Mouse (Mus musculus): ENCODE measurements around the gene Ubox5. TPM values are rescaled to one million over a fixed set of nuclear protein-coding genes. Genes with fewer than 3 reads are reported as not detected.
"Not testable (repeated sequence)": the region's sequence is repeated elsewhere in the genome, so short reads cannot be mapped to it uniquely, and the experiment has no call there.

The Ubox5 gene
- polyA plus RNA-seq, 1 experiment from 2014 or later: 15.2 TPM

DNA sequence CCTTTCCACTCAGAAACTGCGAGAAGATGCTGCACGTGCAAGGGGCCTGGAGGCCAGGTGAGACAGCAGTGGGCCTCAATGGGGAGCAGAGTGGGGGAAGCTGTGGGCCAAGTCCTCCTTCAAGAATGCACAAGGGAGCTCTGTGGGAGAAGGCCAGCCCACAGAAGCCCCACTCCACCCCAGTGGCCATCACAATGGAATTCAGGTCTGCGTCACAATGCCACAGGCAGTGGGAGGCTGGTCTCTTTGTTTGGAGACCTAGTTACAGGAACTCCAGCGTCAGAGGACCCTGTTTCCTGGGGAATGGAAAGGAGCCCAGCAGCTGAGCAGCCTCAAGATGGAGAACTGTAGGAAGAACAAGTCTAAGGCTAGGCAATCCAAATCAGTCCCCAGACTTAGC, 40.7 kb downstream of the Ubox5 start:
- ATAC-seq (ENCODE audit: low FRiP score, low read depth): no peak
- no peak overlapping the region for H3K9ac ChIP-seq (replicated peaks)
- WGBS: 70% methylated on average over 4 of the region's 4 CpGs
- no peak overlapping the region for H3K27ac ChIP-seq (replicated peaks)
- 0 out of 2 replicates have a peak, but pooled peaks cover 2% of the 10 kb centered on the region for H3K4me1 ChIP-seq
- H3K4me2 ChIP-seq (replicated peaks): no peak overlapping the region
- H3K4me3 ChIP-seq: no peak overlapping the region
- H3K9me3 ChIP-seq: no peaks in the 10 kb centered on the region
- H3K27me3 ChIP-seq: peaks cover 6% of the 10 kb centered on the region; the same call in 1 of the 2 replicates
- peaks cover 32% of the 10 kb centered on the region for H3K36me3 ChIP-seq

DNA sequence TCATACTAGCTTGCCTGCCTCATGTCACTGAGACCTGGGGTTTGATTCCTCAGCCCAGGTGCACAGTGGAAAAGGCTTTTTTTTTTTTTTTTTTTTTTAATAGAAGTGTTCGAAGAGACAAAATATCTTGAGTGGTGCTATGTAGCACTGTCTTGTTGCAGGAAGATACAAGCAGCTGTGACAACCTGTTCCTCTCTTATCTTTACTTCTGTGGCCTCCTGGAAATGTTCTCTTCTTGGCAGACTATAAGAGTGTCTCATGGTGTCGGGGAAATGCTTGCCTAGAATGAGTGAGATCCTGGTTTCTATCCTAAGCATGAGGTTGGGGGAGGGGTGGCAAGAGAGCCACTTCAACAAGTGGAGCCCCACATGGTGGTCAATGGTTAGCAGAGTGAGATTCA, 41.5 kb downstream of the Ubox5 start:
- ATAC-seq (ENCODE audit: low FRiP score, low read depth): no peak
- Histone ChIP-seq H3K9ac (replicated peaks) (no peak overlapping the region), H3K27me3 (peaks cover 14% of the 10 kb centered on the region), H3K36me3 (peaks cover 27% of the 10 kb centered on the region), H3K9me3 (no peaks in the 10 kb centered on the region), H3K4me2 (replicated peaks) (no peak overlapping the region), H3K27ac (replicated peaks) (no peak overlapping the region), H3K4me3 (no peak overlapping the region), H3K4me1 (0 out of 2 replicates have a peak, but pooled peaks cover 2% of the 10 kb centered on the region)
- 85% methylated on average over 2 of the region's 2 CpGs for whole genome bisulfite sequencing

DNA sequence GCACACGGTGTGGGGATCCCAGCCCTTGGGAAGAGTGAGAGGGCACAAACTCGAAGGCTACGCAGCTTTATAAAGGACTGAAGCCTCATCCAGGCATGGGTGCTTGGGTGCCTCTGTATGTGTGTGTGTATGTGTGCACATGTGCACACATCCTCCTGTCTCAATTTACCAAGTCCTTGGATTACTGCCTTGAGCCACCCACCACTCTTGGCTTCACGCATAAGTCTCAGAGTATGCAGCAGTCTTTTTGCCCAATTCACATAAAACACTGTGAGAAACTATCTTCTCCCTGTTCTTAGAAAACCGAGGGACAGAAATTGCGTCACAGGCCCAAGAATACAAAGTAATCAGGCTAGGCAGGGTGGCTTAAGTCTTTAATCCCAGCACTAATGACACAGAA, 43.8 kb downstream of the Ubox5 start:
- no peak for ATAC-seq (ENCODE audit: low FRiP score, low read depth)
- no peaks in the 10 kb centered on the region for H3K9me3 ChIP-seq
- peaks cover 11% of the 10 kb centered on the region for H3K36me3 ChIP-seq
- H3K27me3 ChIP-seq: peaks cover 37% of the 10 kb centered on the region
- 87% methylated on average over 6 of the region's 6 CpGs for WGBS
- no peak overlapping the region for H3K4me2 ChIP-seq (replicated peaks)
- H3K27ac ChIP-seq (replicated peaks): no peak overlapping the region
- no peak overlapping the region for H3K4me3 ChIP-seq
- no peak overlapping the region for H3K9ac ChIP-seq (replicated peaks)
- H3K4me1 ChIP-seq: peaks cover 4% of the 10 kb centered on the region; the same call in 1 of the 2 replicates

DNA sequence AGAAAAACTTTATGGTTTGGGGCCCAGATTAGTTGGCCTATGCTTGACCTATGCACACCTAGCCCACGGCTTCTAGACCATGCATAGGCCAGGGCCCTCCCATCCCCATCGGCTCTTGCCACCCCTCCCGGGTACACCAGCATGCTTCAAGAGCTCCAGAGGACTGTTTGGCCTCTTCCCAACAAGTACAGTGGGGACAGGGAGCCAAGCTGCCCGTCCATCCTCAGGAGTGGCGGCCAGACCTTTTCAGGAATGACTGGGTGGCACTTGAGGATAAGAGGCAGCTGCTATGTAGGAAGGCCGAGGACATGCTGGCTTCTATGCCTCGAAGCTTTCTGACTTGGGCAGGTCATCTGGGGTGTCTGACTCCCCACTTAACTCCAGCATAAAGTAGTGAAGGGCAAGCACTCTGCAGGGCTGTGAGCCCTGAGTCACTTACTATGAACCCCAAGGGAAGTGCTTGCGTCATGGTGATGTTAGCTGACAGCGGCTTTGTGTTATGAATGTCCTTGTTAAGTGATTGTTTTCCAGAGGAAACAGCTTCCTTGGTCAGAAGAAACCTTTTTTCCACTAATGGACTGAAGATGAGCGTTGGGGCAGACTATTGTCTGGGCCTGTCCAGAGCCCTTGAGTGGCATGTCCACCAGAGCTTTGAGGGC, 45.8 kb downstream of the Ubox5 start:
- H3K27me3 ChIP-seq: peaks cover 57% of the 10 kb centered on the region
- no peak overlapping the region for H3K27ac ChIP-seq (replicated peaks)
- no peaks in the 10 kb centered on the region for H3K9me3 ChIP-seq
- no peak overlapping the region for H3K4me3 ChIP-seq
- H3K36me3 ChIP-seq: no peaks in the 10 kb centered on the region
- WGBS: 83% methylated on average over 10 of the region's 10 CpGs
- no peak overlapping the region for H3K4me2 ChIP-seq (replicated peaks)
- ATAC-seq (ENCODE audit: low FRiP score, low read depth): no peak
- peaks cover 10% of the 10 kb centered on the region for H3K4me1 ChIP-seq
- H3K9ac ChIP-seq (replicated peaks): no peak overlapping the region

DNA sequence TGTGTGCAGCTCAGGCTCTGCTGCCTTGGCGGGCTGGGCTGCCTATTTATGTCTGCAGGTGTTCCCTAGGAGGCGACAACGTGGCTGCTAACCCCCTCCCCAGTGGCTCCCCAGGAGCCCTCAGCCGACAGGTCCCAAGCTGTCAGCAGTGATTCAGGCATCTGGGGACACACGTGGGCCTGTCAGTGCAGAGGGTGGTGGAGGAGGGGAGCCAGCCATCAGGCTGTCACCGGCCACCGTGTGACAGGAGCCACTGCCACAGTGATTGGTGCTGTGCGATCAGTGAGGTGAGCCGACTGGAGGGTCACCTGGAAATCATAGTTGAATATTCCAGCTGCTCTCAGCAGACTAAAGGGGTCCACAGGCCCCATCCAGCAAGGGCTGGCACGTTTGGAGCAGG, 47.3 kb downstream of the Ubox5 start, which contains the start of gene Avp:
Avp (minus strand) TSS at position 3 of the 400 bp plus-strand sequence.
- no peak for ATAC-seq (ENCODE audit: low FRiP score, low read depth)
- H3K9ac ChIP-seq (replicated peaks): no peak within 1 kb of the TSS
- H3K4me2 ChIP-seq (replicated peaks): no peak within 1 kb of the TSS
- H3K4me3 ChIP-seq: no peak within 1 kb of the TSS
- H3K9me3 ChIP-seq: no peaks in the 10 kb centered on the region
- WGBS: 38% methylated on average over 10 of the region's 10 CpGs
- H3K27me3 ChIP-seq: peaks cover 72% of the 10 kb centered on the region
- peaks cover 11% of the 10 kb centered on the region for H3K4me1 ChIP-seq
- H3K27ac ChIP-seq (replicated peaks): no peak within 1 kb of the TSS
- no peaks in the 10 kb centered on the region for H3K36me3 ChIP-seq

- peaks cover 23% of the 10 kb centered on the region for H3K4me1 ChIP-seq
- H3K4me3 ChIP-seq: peak overlapping the region; percentile 34
- no peaks in the 10 kb centered on the region for H3K36me3 ChIP-seq
- H3K27ac ChIP-seq (replicated peaks): no peak overlapping the region
- peak overlapping the region; percentile 47 for H3K4me2 ChIP-seq (replicated peaks)
- no peak for ATAC-seq (ENCODE audit: low FRiP score, low read depth)
- no peak overlapping the region; the same call in 1 of the 2 replicates for H3K9ac ChIP-seq (replicated peaks)
- 2% methylated on average over 16 of the region's 16 CpGs for WGBS
- no peaks in the 10 kb centered on the region for H3K9me3 ChIP-seq
- H3K27me3 ChIP-seq: peaks cover 86% of the 10 kb centered on the region
These were observed 48.6 kb downstream of the Ubox5 start for GRCm38 (mm10) chr2:130581201-130581600.

GRCm38 (mm10) chr2:130579791-130580190, 50.0 kb downstream of the Ubox5 start:
- H3K4me3 ChIP-seq: no peak overlapping the region
- H3K27ac ChIP-seq (replicated peaks): no peak overlapping the region
- H3K36me3 ChIP-seq: no peaks in the 10 kb centered on the region
- H3K27me3 ChIP-seq: peaks cover 100% of the 10 kb centered on the region
- peaks cover 25% of the 10 kb centered on the region for H3K4me1 ChIP-seq
- no peak overlapping the region for H3K9ac ChIP-seq (replicated peaks)
- no peak for ATAC-seq (ENCODE audit: low FRiP score, low read depth)
- WGBS: 7% methylated on average over 8 of the region's 8 CpGs
- no peaks in the 10 kb centered on the region for H3K9me3 ChIP-seq
- H3K4me2 ChIP-seq (replicated peaks): no peak overlapping the region

DNA sequence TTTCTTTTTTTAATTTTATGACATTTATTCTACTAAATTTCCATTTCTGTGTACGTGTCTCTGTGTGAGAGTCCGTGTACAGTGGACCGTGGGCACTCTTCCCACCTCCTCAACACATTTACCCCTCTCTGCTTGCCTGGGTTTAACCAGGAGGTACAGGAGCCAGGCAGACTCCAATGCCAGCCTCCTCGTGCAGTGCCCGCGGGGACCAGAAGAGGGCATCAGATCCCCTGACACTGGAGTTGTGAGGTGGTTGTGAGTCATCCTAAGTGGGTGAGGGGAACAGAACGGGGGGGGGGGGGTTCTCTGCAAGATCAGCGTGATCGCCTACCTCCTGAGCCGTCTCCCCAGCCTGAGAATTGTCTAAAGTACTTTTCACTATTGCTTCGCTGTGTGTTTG, 51.7 kb downstream of the Ubox5 start:
- H3K27me3 ChIP-seq: peaks cover 94% of the 10 kb centered on the region
- WGBS: 7% methylated on average over 11 of the region's 11 CpGs

DNA sequence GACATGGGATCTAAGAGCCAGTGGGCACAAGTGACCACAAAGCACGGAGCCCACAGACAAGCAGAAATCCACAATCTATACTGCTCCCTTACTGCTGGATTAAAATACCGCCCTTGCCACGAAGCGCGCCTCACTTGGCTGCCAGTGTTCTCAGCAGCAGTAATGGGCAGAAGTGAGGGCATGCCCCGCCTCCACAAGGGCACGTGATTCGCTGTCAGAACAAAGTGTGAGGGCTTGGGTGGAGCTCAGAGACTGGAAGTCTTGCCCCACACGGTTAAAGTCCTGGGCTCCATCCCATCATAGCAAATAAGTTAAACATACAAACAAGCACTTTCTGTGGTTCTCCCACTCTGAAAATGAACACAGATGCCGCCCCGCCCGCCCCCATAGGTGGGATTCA, 52.2 kb downstream of the Ubox5 start:
- WGBS: 5% methylated on average over 12 of the region's 12 CpGs
- H3K4me2 ChIP-seq (replicated peaks): no peak overlapping the region; the same call in 1 of the 2 replicates
- ATAC-seq (ENCODE audit: low FRiP score, low read depth): no peak; the same call in 1 of the 2 replicates
- peaks cover 25% of the 10 kb centered on the region for H3K4me1 ChIP-seq
- H3K9me3 ChIP-seq: no peaks in the 10 kb centered on the region
- no peak overlapping the region for H3K9ac ChIP-seq (replicated peaks)
- 0 out of 2 replicates have a peak overlapping the region, but pooled peaks have one; percentile 2 for H3K4me3 ChIP-seq
- peaks cover 90% of the 10 kb centered on the region for H3K27me3 ChIP-seq
- H3K27ac ChIP-seq (replicated peaks): no peak overlapping the region
- no peaks in the 10 kb centered on the region for H3K36me3 ChIP-seq

More for the DNA sequence above, 51.7 kb downstream of the Ubox5 start:
- no peaks in the 10 kb centered on the region for H3K9me3 ChIP-seq
- ATAC-seq (ENCODE audit: low FRiP score, low read depth): no peak
- H3K9ac ChIP-seq (replicated peaks): no peak overlapping the region
- no peak overlapping the region for H3K4me2 ChIP-seq (replicated peaks)
- H3K27ac ChIP-seq (replicated peaks): no peak overlapping the region
- no peaks in the 10 kb centered on the region for H3K36me3 ChIP-seq
- peaks cover 25% of the 10 kb centered on the region for H3K4me1 ChIP-seq
- H3K4me3 ChIP-seq: no peak overlapping the region

DNA sequence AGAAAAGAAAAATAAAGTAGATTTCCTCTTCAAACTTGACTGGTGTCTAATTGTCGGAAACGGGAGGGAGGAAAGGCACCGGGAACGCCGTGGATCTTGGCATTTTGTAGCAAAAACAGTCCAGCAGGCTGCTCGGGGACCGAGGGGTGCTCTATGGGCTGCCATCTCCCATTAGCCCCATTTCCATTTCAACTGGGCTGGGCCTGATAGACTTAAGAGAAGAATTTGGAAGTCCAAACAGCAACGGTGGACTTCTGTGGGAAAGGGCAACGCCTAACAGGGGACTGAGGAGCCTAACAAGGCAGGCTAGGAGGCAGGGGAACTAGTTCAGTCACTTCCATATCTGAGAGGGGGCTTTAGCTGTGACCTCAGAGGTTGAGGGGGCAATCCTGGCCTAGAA, 52.8 kb downstream of the Ubox5 start:
- Histone ChIP-seq H3K4me2 (replicated peaks) (0 out of 2 replicates have a peak overlapping the region, but pooled peaks have one; percentile 45), H3K4me1 (peaks cover 25% of the 10 kb centered on the region), H3K27ac (replicated peaks) (no peak overlapping the region), H3K9ac (replicated peaks) (no peak overlapping the region), H3K27me3 (peaks cover 89% of the 10 kb centered on the region), H3K36me3 (no peaks in the 10 kb centered on the region), H3K9me3 (no peaks in the 10 kb centered on the region), H3K4me3 (no peak overlapping the region)
- ATAC-seq (ENCODE audit: low FRiP score, low read depth): no peak
- WGBS: 4% methylated on average over 9 of the region's 9 CpGs

DNA sequence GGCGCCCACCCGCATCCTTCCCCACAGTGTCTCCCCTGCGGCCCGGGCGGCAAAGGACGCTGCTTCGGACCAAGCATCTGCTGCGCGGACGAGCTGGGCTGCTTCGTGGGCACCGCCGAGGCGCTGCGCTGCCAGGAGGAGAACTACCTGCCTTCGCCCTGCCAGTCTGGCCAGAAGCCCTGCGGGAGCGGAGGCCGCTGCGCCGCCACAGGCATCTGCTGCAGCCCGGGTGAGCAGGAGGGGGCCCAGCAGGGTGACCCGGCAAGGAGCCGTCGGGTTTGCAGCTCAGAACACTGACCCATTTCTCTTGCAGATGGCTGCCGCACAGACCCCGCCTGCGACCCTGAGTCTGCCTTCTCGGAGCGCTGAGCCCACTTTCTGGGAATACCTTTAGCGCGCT, 53.3 kb downstream of the Ubox5 start:
- not testable (repeated sequence) for H3K9me3 ChIP-seq; H3K9ac ChIP-seq (replicated peaks); H3K27ac ChIP-seq (replicated peaks); ATAC-seq (ENCODE audit: low FRiP score, low read depth); H3K36me3 ChIP-seq
- Histone ChIP-seq H3K4me1 (peaks cover 25% of the 10 kb centered on the region), H3K27me3 (peaks cover 84% of the 10 kb centered on the region), H3K4me3 (peak overlapping the region; percentile 29), H3K4me2 (replicated peaks) (peak overlapping the region; percentile 45)
- WGBS: 2% methylated on average over 32 of the region's 32 CpGs

GRCm38 (mm10) chr2:130575873-130576272, 54.0 kb downstream of the Ubox5 start, which contains the start of gene Oxt:
TSS of gene Oxt (plus strand) at chr2:130576173.
- Histone ChIP-seq H3K9ac (replicated peaks) (no peak within 1 kb of the TSS), H3K4me1 (peaks cover 22% of the 10 kb centered on the region), H3K4me2 (replicated peaks) (peak within 1 kb of the TSS; percentile 45), H3K27me3 (peaks cover 77% of the 10 kb centered on the region), H3K27ac (replicated peaks) (no peak within 1 kb of the TSS), H3K9me3 (no peaks in the 10 kb centered on the region), H3K36me3 (no peaks in the 10 kb centered on the region), H3K4me3 (peak within 1 kb of the TSS; percentile 29)
- 43% methylated on average over 9 of the region's 9 CpGs for WGBS
- no peak for ATAC-seq (ENCODE audit: low FRiP score, low read depth)

Measured in midbrain, embryonic 12.5 days (tissue).